8 mouse cellular contexts compared by ENCODE assay signal in the genomic region with DNA sequence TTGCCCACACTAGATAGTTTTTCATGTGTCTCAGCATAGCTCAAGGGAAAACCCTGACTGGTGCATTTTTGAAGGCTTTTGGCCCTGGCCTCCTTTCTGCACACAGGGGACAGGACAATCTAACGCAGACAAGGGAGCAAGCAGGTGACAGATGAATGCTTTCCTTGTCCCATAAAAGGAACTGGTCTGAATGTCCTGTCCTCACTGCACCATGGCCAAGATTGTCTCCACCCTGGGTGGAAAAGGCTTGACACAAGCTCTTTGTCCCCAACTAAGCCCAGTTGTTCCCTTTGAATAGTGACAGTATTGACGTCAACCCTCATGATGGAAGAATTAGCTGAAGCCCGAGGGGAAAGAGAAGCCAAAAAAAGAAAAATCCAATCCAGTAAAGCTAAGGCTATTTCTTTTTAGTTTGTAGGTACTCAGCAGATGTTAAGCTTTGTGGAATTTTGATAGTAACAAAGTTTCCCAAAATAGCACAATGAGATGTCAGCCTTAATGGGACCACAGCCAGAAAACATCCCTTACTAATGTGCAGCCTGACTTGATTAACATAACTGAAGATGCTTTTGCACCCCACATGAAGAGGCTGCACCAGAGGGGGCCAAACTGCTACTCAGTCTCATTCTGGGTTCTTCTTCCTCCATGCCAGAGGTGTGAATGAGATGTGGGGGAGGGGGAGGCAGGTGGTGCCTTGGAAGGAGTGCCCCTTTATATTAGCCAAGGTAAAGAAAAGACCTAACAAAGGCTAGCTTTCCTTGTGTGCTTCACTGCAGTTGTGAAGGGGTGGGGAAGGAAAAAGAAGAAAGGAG. TPM values are rescaled to one million over a fixed set of nuclear protein-coding genes. Genes with fewer than 3 reads are reported as not detected.
DNase-seq lines count a peak whose midpoint lies in the region; ATAC-seq lines count a peak whose summit lies in the region.
"Had no signal": no experiment of that assay in that cellular context is flagged by ENCODE, and none has a peak within 500 bp of the region (broad histone marks: within the 10 kb centered on the region; RNA-seq: fewer than 3 reads in every experiment).

No protein-coding gene starts in this region.

- H3K9me3 ChIP-seq in heart, embryonic 11.5 days (replicated peaks; ENCODE audit: control insufficient read depth, low read length) = no peaks in the 10 kb centered on the region
- H3K9me3 ChIP-seq in heart, embryonic 14.5 days (ENCODE audit: control insufficient read depth, low read length) = no peaks in the 10 kb centered on the region
- H3K9me3 ChIP-seq: lung, embryonic 15.5 days had no signal

- no peak for ATAC-seq in heart, embryonic 11.5 days (replicated peaks; ENCODE audit: insufficient number of reproducible peaks, low FRiP score, low TSS enrichment)
- no peak for ATAC-seq in heart, embryonic 14.5 days (ENCODE audit: insufficient number of reproducible peaks, insufficient read depth, low FRiP score, low read depth)

- H3K4me2 ChIP-seq in heart, embryonic 11.5 days = no peak overlapping the region
- no peak overlapping the region for H3K4me2 ChIP-seq in heart, embryonic 14.5 days (ENCODE audit: low read length)
- H3K4me2 ChIP-seq: lung, embryonic 15.5 days had no signal

- no peak overlapping the region for H3K27ac ChIP-seq in heart, embryonic 11.5 days (ENCODE audit: low read depth, low read length)
- peak overlapping the region; percentile 20 to 69 for H3K27ac ChIP-seq in heart, embryonic 14.5 days (replicated peaks in 1 of 2; ENCODE audit: control insufficient read depth in 1 of 2, insufficient read depth in 1 of 2, low read depth in 2 of 2, low read length in 2 of 2)
- H3K27ac ChIP-seq: lung, embryonic 15.5 days had no signal

- peak; percentile 57 to 76 for DNase-seq in heart, adult 18-20 months
- DNase-seq in testis, postnatal 14 days (ENCODE audit: low spot score) = peak; percentile 35
- no peak for DNase-seq in testis, postnatal 10 days (ENCODE audit: low spot score)
- DNase-seq in ovary, postnatal 36 days (ENCODE audit: low spot score) = no peak
- no peak for DNase-seq in lung, postnatal 10 days

- no peaks in the 10 kb centered on the region for H3K27me3 ChIP-seq in heart, embryonic 11.5 days (ENCODE audit: control insufficient read depth, insufficient read depth, low read length)
- no peaks in the 10 kb centered on the region for H3K27me3 ChIP-seq in heart, embryonic 14.5 days (ENCODE audit: control insufficient read depth, insufficient read depth, low read length)
- H3K27me3 ChIP-seq: lung, embryonic 15.5 days had no signal

- H3K36me3 ChIP-seq in heart, embryonic 11.5 days (ENCODE audit: control insufficient read depth, insufficient read depth, low read length) = no peaks in the 10 kb centered on the region
- no peaks in the 10 kb centered on the region for H3K36me3 ChIP-seq in heart, embryonic 14.5 days (ENCODE audit: control insufficient read depth, insufficient read depth, low read length)
- H3K36me3 ChIP-seq: lung, embryonic 15.5 days had no signal

- H3K9ac ChIP-seq in heart, embryonic 11.5 days (ENCODE audit: low read depth, low read length) = no peak overlapping the region
- no peak overlapping the region for H3K9ac ChIP-seq in heart, embryonic 14.5 days (ENCODE audit: low read length)
- H3K9ac ChIP-seq: lung, embryonic 15.5 days had no signal

- peaks cover 13% of the 10 kb centered on the region; the same call in 1 of the 2 replicates for H3K4me1 ChIP-seq in heart, embryonic 11.5 days (ENCODE audit: control insufficient read depth, insufficient read depth, low read length)
- H3K4me1 ChIP-seq in heart, embryonic 14.5 days (ENCODE audit: control insufficient read depth in 2 of 2, insufficient read depth in 2 of 2, low read length in 2 of 2) = peaks cover 18 to 23% of the 10 kb centered on the region in 2 experiments
- H3K4me1 ChIP-seq: lung, embryonic 15.5 days had no signal

- WGBS in heart, embryonic 11.5 days (ENCODE audit: insufficient replicate concordance) = 63% methylated on average over 3 of the region's 3 CpGs
- 28% methylated on average over 3 of the region's 3 CpGs for WGBS in heart, embryonic 14.5 days

- H3K4me3 ChIP-seq in heart, embryonic 11.5 days (ENCODE audit: low read depth, low read length) = no peak overlapping the region
- H3K4me3 ChIP-seq in heart, embryonic 14.5 days (ENCODE audit: control insufficient read depth in 1 of 2, insufficient read depth in 1 of 2, low read depth in 1 of 2, low read length in 2 of 2) = no peak overlapping the region
- H3K4me3 ChIP-seq: lung, embryonic 15.5 days had no signal

RNA-seq across cellular contexts. Expression of gene Enpp5, which starts 47.6 kb away (rescaled TPM):
- total RNA-seq in heart, adult 18-20 months (2021) = 10 to 100 TPM; 15.6 to 17.7 TPM
- polyA plus RNA-seq in heart, embryonic 11.5 days (2014; fragmentation: Nextera tagmentation; extraction: Ambion mirVana) = 7.8 and 10.0 TPM in 2 replicates
- polyA plus RNA-seq in heart, embryonic 14.5 days (2014; fragmentation: Nextera tagmentation; extraction: Ambion mirVana) = 14.0 and 15.2 TPM in 2 replicates

Comparison
In these comparisons a context has a peak if more than half of its experiments do, and no peak if none do; other contexts are left out.
1. DNase-seq: peak in heart, adult 18-20 months (2 of 2) and testis, postnatal 14 days (single experiment); none in testis, postnatal 10 days (single experiment), ovary, postnatal 36 days (single experiment) and lung, postnatal 10 days (single experiment).